Mouse (Mus musculus) forebrain, postnatal 0 days (tissue): ENCODE measurements around the gene Tmem259. TPM values are rescaled to one million over a fixed set of nuclear protein-coding genes. Genes with fewer than 3 reads are reported as not detected.

Source experiments
- ATAC-seq: fragments of 200-750 bp; cut with Nextera tagmentation; 2 replicates; pipeline ENCODE4 v1.8.0; 2017; ENCODE audit warnings: mild to moderate bottlenecking, moderate library complexity
- DNase-seq: peaks from one replicate; pipeline ENCODE4 v3.0.0-alpha.2; 2015
- H3K27ac ChIP-seq: fragments of 300-500 bp; sonication (generic); 2 replicates; pipeline ENCODE4 v1.5.1; 2014; ENCODE audit warnings: low read depth, mild to moderate bottlenecking, antibody characterized with exemption, low read length, moderate library complexity, mixed read lengths
- H3K27me3 ChIP-seq: fragments of 300-500 bp; sonication (generic); 2 replicates; pipeline ENCODE4 v1.6.1; 2014; ENCODE audit warnings: mild to moderate bottlenecking, low read length, mixed read lengths; ENCODE audit not compliant: insufficient read depth
- H3K36me3 ChIP-seq: fragments of 300-500 bp; sonication (generic); 2 replicates; pipeline ENCODE4 v1.6.1; 2014; ENCODE audit warnings: mild to moderate bottlenecking, moderate library complexity; ENCODE audit not compliant: insufficient read depth
- H3K4me1 ChIP-seq: fragments of 300-500 bp; sonication (generic); 2 replicates; pipeline ENCODE4 v1.6.1; 2014; ENCODE audit warnings: antibody characterized with exemption; ENCODE audit not compliant: insufficient read depth
- H3K4me2 ChIP-seq: fragments of 300-500 bp; sonication (generic); 2 replicates; pipeline ENCODE4 v1.6.1; 2014; ENCODE audit warnings: low read depth, mild to moderate bottlenecking, moderate library complexity
- H3K4me3 ChIP-seq: fragments of 300-500 bp; sonication (generic); 2 replicates; pipeline ENCODE4 v1.5.1; 2014; ENCODE audit warnings: low read depth, low read length, mixed read lengths
- H3K9ac ChIP-seq: fragments of 300-500 bp; sonication (generic); 2 replicates; pipeline ENCODE4 v1.6.1; 2014; ENCODE audit warnings: mild to moderate bottlenecking
- H3K9me3 ChIP-seq: fragments of 300-500 bp; sonication (generic); 2 replicates; pipeline ENCODE4 v1.6.1; 2016; ENCODE audit warnings: low read length
- CTCF ChIP-seq: sonication (generic); IDR thresholded peaks from 2 replicates; pipeline ENCODE4 v1.5.1; 2016; ENCODE audit warnings: antibody characterized with exemption, control low read depth, low read depth
- WGBS: fragments of 180-500 bp; shearing (Covaris S2); extraction: QIAGEN DNeasy Blood & Tissue Kit; methylation state at CpG from one replicate; pipeline ENCODE4 v1.1.7; 2014; 5-methylcytosine and 5-hydroxymethylcytosine counted together
- polyA plus RNA-seq: library from polyadenylated mRNA; unstranded; fragments of >200 nt; fragmentation: Nextera tagmentation; extraction: Ambion mirVana; gene quantifications from 2 replicates; pipeline ENCODE4 v1.2.1, GENCODE M21; 2015
- total RNA-seq: library from RNA; depleted of rRNA; stranded (reverse); fragments of >200 nt; gene quantifications from 2 replicates; pipeline ENCODE4 v1.2.3, GENCODE M21; 2014; rRNA removed

Gene Tmem259
- total and polyA plus RNA-seq, 2 experiments from 2014 or later: 26.5 to 129 TPM

- Histone ChIP-seq H3K4me1 (peaks cover 8% of the 10 kb centered on the region; the same call in 1 of the 2 replicates), H3K36me3 (0 out of 2 replicates have a peak, but pooled peaks cover under 1% of the 10 kb centered on the region), H3K4me3 (peak overlapping the region; percentile 88), H3K9me3 (no peaks in the 10 kb centered on the region), H3K27ac (peak overlapping the region; percentile 85; the same call in 1 of the 2 replicates), H3K9ac (peak overlapping the region; percentile 81), H3K27me3 (peaks cover 25% of the 10 kb centered on the region), H3K4me2 (peak overlapping the region; percentile 89)
- no peak for DNase-seq
- 12% methylated on average over 15 of the region's 15 CpGs for WGBS
- peak; percentile 0; the same call in 1 of the 2 replicates for ATAC-seq
- TF ChIP-seq CTCF: no peak
Measured at GRCm38 (mm10) chr10:79925785-79926490, 58.2 kb downstream of the Tmem259 start.

GRCm38 (mm10) chr10:79924998-79925784 lies 58.9 kb downstream of the Tmem259 start:
- Histone ChIP-seq H3K4me1 (peaks cover 8% of the 10 kb centered on the region; the same call in 1 of the 2 replicates), H3K4me3 (no peak overlapping the region), H3K36me3 (no peaks in the 10 kb centered on the region), H3K9me3 (no peaks in the 10 kb centered on the region), H3K27me3 (peaks cover 32% of the 10 kb centered on the region), H3K4me2 (peak overlapping the region; percentile 89), H3K9ac (no peak overlapping the region), H3K27ac (no peak overlapping the region)
- ATAC-seq (peak; percentile 14), DNase-seq (peak; percentile 96)
- whole genome bisulfite sequencing: 12% methylated on average over 29 of the region's 29 CpGs
- peak; percentile 100 for TF ChIP-seq CTCF

Other genes starting within 250 kb of the Tmem259 start
Only the 30 nearest of the 33 such genes appear.
- gene Rnf126, start 217.4 kb downstream of the Tmem259 start, total RNA-seq: 54.1 and 88.3 TPM in 2 replicates
- 131 and 143 TPM in 2 replicates for gene Rnf126, start 217.4 kb downstream of the Tmem259 start, polyA plus RNA-seq
- 2.1 and 4.5 TPM in 2 replicates for gene Fstl3, start 207.1 kb downstream of the Tmem259 start, total RNA-seq
- 1.7 and 2.8 TPM in 2 replicates for gene Fstl3, start 207.1 kb downstream of the Tmem259 start, polyA plus RNA-seq
- gene Prss57, start 193.4 kb downstream of the Tmem259 start, total RNA-seq: 0.31 TPM in 1 of 2 replicates, not detected in the other
- 0.35 and 0.67 TPM in 2 replicates for gene Prss57, start 193.4 kb downstream of the Tmem259 start, polyA plus RNA-seq
- gene Palm, start 190.8 kb downstream of the Tmem259 start, total RNA-seq: 154 and 178 TPM in 2 replicates
- 351 and 365 TPM in 2 replicates for gene Palm, start 190.8 kb downstream of the Tmem259 start, polyA plus RNA-seq
- gene Misp, start 163.3 kb downstream of the Tmem259 start, total RNA-seq: 0.24 and 0.77 TPM in 2 replicates
- gene Misp, start 163.3 kb downstream of the Tmem259 start, polyA plus RNA-seq: 0.09 and 0.41 TPM in 2 replicates
- gene Ptbp1, start 129.9 kb downstream of the Tmem259 start, total RNA-seq: 92.9 and 97.3 TPM in 2 replicates
- gene Ptbp1, start 129.9 kb downstream of the Tmem259 start, polyA plus RNA-seq: 53.7 and 55.7 TPM in 2 replicates
- gene Prtn3, start 109.9 kb downstream of the Tmem259 start, total RNA-seq: 4.9 and 7.8 TPM in 2 replicates
- 14.9 and 15.4 TPM in 2 replicates for gene Prtn3, start 109.9 kb downstream of the Tmem259 start, polyA plus RNA-seq
- gene Plppr3, start 109.7 kb downstream of the Tmem259 start, total RNA-seq: 427 and 473 TPM in 2 replicates
- gene Plppr3, start 109.7 kb downstream of the Tmem259 start, polyA plus RNA-seq: 309 and 328 TPM in 2 replicates
- gene Elane, start 98.1 kb downstream of the Tmem259 start, total RNA-seq: not detected in 2 replicates
- gene Elane, start 98.1 kb downstream of the Tmem259 start, polyA plus RNA-seq: 0.15 TPM in 1 of 2 replicates, not detected in the other
- gene Cfd, start 93.5 kb downstream of the Tmem259 start, total RNA-seq: not detected in 2 replicates
- gene Cfd, start 93.5 kb downstream of the Tmem259 start, polyA plus RNA-seq: not detected in 2 replicates
- 47.0 and 60.9 TPM in 2 replicates for gene Med16, start 75.4 kb downstream of the Tmem259 start, total RNA-seq
- 46.1 and 56.0 TPM in 2 replicates for gene Med16, start 75.4 kb downstream of the Tmem259 start, polyA plus RNA-seq
- gene Gm26602, start 73.5 kb downstream of the Tmem259 start, total RNA-seq: not detected in 2 replicates
- gene Gm26602, start 73.5 kb downstream of the Tmem259 start, polyA plus RNA-seq: 34.4 and 39.2 TPM in 2 replicates
- 4.2 and 5.4 TPM in 2 replicates for gene Kiss1r, start 67.4 kb downstream of the Tmem259 start, total RNA-seq
- 3.4 and 3.6 TPM in 2 replicates for gene Kiss1r, start 67.4 kb downstream of the Tmem259 start, polyA plus RNA-seq
- gene R3hdm4, start 63.1 kb downstream of the Tmem259 start, total RNA-seq: 117 and 129 TPM in 2 replicates
- gene R3hdm4, start 63.1 kb downstream of the Tmem259 start, polyA plus RNA-seq: 282 and 333 TPM in 2 replicates
- 7.1 and 7.9 TPM in 2 replicates for gene Arid3a, start 57.3 kb downstream of the Tmem259 start, total RNA-seq
- 1.0 and 2.1 TPM in 2 replicates for gene Arid3a, start 57.3 kb downstream of the Tmem259 start, polyA plus RNA-seq
- 58.2 and 84.6 TPM in 2 replicates for gene Wdr18, start 24.2 kb downstream of the Tmem259 start, total RNA-seq
- 91.9 and 107 TPM in 2 replicates for gene Wdr18, start 24.2 kb downstream of the Tmem259 start, polyA plus RNA-seq
- gene Grin3b, start 13.6 kb downstream of the Tmem259 start, total RNA-seq: 0.14 and 0.15 TPM in 2 replicates
- gene Grin3b, start 13.6 kb downstream of the Tmem259 start, polyA plus RNA-seq: 0.09 and 0.18 TPM in 2 replicates
- gene Cnn2, start 4.3 kb upstream of the Tmem259 start, total RNA-seq: 19.5 and 28.2 TPM in 2 replicates
- gene Cnn2, start 4.3 kb upstream of the Tmem259 start, polyA plus RNA-seq: 15.7 and 17.0 TPM in 2 replicates
- gene Abca7, start 12.2 kb upstream of the Tmem259 start, total RNA-seq: 6.1 and 6.2 TPM in 2 replicates
- 1.1 TPM in 2 replicates for gene Abca7, start 12.2 kb upstream of the Tmem259 start, polyA plus RNA-seq
- 2.3 and 2.4 TPM in 2 replicates for gene Arhgap45, start 32.3 kb upstream of the Tmem259 start, total RNA-seq
- gene Arhgap45, start 32.3 kb upstream of the Tmem259 start, polyA plus RNA-seq: 1.2 and 1.7 TPM in 2 replicates
- 104 and 129 TPM in 2 replicates for gene Polr2e, start 55.5 kb upstream of the Tmem259 start, total RNA-seq
- gene Polr2e, start 55.5 kb upstream of the Tmem259 start, polyA plus RNA-seq: 168 and 184 TPM in 2 replicates
- gene Gpx4, start 62.8 kb upstream of the Tmem259 start, total RNA-seq: 401 and 478 TPM in 2 replicates
- gene Gpx4, start 62.8 kb upstream of the Tmem259 start, polyA plus RNA-seq: 644 and 800 TPM in 2 replicates
- 19.2 and 24.2 TPM in 2 replicates for gene Sbno2, start 121.2 kb upstream of the Tmem259 start, total RNA-seq
- 4.6 and 6.8 TPM in 2 replicates for gene Sbno2, start 121.2 kb upstream of the Tmem259 start, polyA plus RNA-seq
- 77.2 and 77.8 TPM in 2 replicates for gene Stk11, start 131.5 kb upstream of the Tmem259 start, total RNA-seq
- gene Stk11, start 131.5 kb upstream of the Tmem259 start, polyA plus RNA-seq: 13.6 and 14.8 TPM in 2 replicates
- gene Atp5d, start 154.3 kb upstream of the Tmem259 start, total RNA-seq: 154 and 193 TPM in 2 replicates
- 633 and 650 TPM in 2 replicates for gene Atp5d, start 154.3 kb upstream of the Tmem259 start, polyA plus RNA-seq
- 114 and 151 TPM in 2 replicates for gene Cbarp, start 156.5 kb upstream of the Tmem259 start, total RNA-seq
- 57.5 and 68.2 TPM in 2 replicates for gene Cbarp, start 156.5 kb upstream of the Tmem259 start, polyA plus RNA-seq
- 91.5 and 120 TPM in 2 replicates for gene Midn, start 163.9 kb upstream of the Tmem259 start, total RNA-seq
- gene Midn, start 163.9 kb upstream of the Tmem259 start, polyA plus RNA-seq: 19.3 and 21.3 TPM in 2 replicates
- gene Cirbp, start 181.7 kb upstream of the Tmem259 start, total RNA-seq: 345 and 424 TPM in 2 replicates
- gene Cirbp, start 181.7 kb upstream of the Tmem259 start, polyA plus RNA-seq: 834 and 838 TPM in 2 replicates
- gene 1600002K03Rik, start 188.6 kb upstream of the Tmem259 start, total RNA-seq: 4.2 and 5.0 TPM in 2 replicates
- 5.0 and 6.0 TPM in 2 replicates for gene 1600002K03Rik, start 188.6 kb upstream of the Tmem259 start, polyA plus RNA-seq
- 29.0 and 30.9 TPM in 2 replicates for gene Efna2, start 195.2 kb upstream of the Tmem259 start, total RNA-seq
- 30.6 and 31.3 TPM in 2 replicates for gene Efna2, start 195.2 kb upstream of the Tmem259 start, polyA plus RNA-seq